Mouse (Mus musculus) inflammation-experienced regulatory T-cells, adult 16 weeks (primary cell): Measurements from ENCODE around the gene Abca14. TPM values are rescaled to one million over a fixed set of nuclear protein-coding genes. Genes with fewer than 3 reads are reported as not detected.

Source experiments
- polyA plus RNA-seq: library from polyadenylated mRNA; unstranded; fragments of 100-300 nt; shearing (Covaris generic); gene quantifications from one replicate; pipeline ENCODE4 v1.2.1, GENCODE M21; 2017

Gene Abca14
- polyA plus RNA-seq: not detected

DNA sequence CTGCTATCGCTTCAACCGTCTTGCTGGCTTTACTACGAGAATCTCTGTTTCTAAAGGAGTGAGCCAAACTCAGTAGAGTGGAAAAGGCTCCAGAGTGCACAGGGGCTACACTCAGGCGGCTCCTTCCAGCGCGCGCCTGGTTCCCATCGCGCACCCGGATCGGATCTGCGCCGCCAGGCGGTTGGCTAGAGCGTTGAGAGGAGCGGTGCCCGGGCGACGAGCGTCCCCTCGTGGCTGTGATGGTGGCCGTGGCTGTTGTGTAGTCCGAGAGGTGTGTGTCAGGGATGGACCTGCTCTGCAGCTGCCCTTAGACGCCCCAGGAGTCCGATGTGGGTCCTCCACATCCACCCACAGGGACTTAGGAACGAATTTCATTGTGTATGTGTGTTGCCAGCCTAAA, at the start of gene Abca14:
Abca14 (plus strand) TSS at position 173 of the 400 bp plus-strand sequence.

GRCm38 (mm10) chr7:120173603-120174244, 30.0 kb upstream of the Abca14 start, which contains the start of gene Anks4b:
Gene Anks4b (plus strand): TSS chr7:120173858.

GRCm38 (mm10) chr7:120201771-120202170, 2.0 kb upstream of the Abca14 start, which contains the start of gene Crym:
Gene Crym (minus strand): TSS chr7:120202111.

GRCm38 (mm10) chr7:120328087-120328793, 124.5 kb downstream of the Abca14 start, which contains the start of gene Abca15:
Gene Abca15 (plus strand): TSS chr7:120328670.

Other genes with a start within 250 kb of the Abca14 start
- 0.07 TPM for gene Dnah3, start 108.7 kb upstream of the Abca14 start, polyA plus RNA-seq
- gene Tmem159, start 101.6 kb upstream of the Abca14 start, polyA plus RNA-seq: 9.3 TPM
- gene Zp2, start 58.7 kb upstream of the Abca14 start, polyA plus RNA-seq: not detected
- gene Anks4b, start 30.1 kb upstream of the Abca14 start, polyA plus RNA-seq: not detected
- gene Crym, start 1.9 kb upstream of the Abca14 start, polyA plus RNA-seq: not detected
- gene Abca15, start 124.7 kb downstream of the Abca14 start, polyA plus RNA-seq: not detected
- not detected for gene Abca16, start 205.7 kb downstream of the Abca14 start, polyA plus RNA-seq